Mouse (Mus musculus) cerebellum, postnatal 4 days (tissue): ENCODE data around the gene Rock2.
"Not testable (repeated sequence)": the region's sequence is repeated elsewhere in the genome, so short reads cannot be mapped to it uniquely, and the experiment has no call there.

ENCODE experiments used
- DNase-seq, 2 experiments: peaks; one replicate each; pipeline ENCODE4 v3.0.0; 2022; ENCODE audit warnings: low spot score in 2 of 2, mixed read lengths in 1 of 2

Gene Rock2

GRCm38 (mm10) chr12:16999739-17000497 lies 105.2 kb downstream of the Rock2 start, which contains the start of gene Pqlc3:
TSS of gene Pqlc3 (minus strand) at chr12:17000408.
- peak in 1 of 2 experiments; percentile 49 for DNase-seq

- no peak for DNase-seq
Measured at GRCm38 (mm10) chr12:17000628-17001027, 105.9 kb downstream of the Rock2 start.

GRCm38 (mm10) chr12:17001211-17001610 lies 106.5 kb downstream of the Rock2 start:
- DNase-seq = no peak

GRCm38 (mm10) chr12:17009466-17009865 lies 114.8 kb downstream of the Rock2 start:
- no peak for DNase-seq

GRCm38 (mm10) chr12:17011100-17011870 lies 116.6 kb downstream of the Rock2 start, which contains the start of gene 2410004P03Rik:
TSS of gene 2410004P03Rik (minus strand) at chr12:17011727.
- DNase-seq = peak; percentile 59 to 81

- no peak for DNase-seq
Measured at GRCm38 (mm10) chr12:17012067-17012899, 117.6 kb downstream of the Rock2 start.

GRCm38 (mm10) chr12:17015711-17016110 lies 121.0 kb downstream of the Rock2 start:
- DNase-seq = no peak

GRCm38 (mm10) chr12:17018468-17018867 lies 123.8 kb downstream of the Rock2 start:
- DNase-seq = peak; percentile 47 to 66

- DNase-seq = not testable (repeated sequence)
Measured at GRCm38 (mm10) chr12:17021125-17021524, 126.4 kb downstream of the Rock2 start.

- no peak for DNase-seq
Measured at GRCm38 (mm10) chr12:17022145-17022544, 127.5 kb downstream of the Rock2 start.

- DNase-seq = no peak
Measured at GRCm38 (mm10) chr12:17024554-17025110, 129.9 kb downstream of the Rock2 start.

- DNase-seq = peak; percentile 63 to 80
Measured at GRCm38 (mm10) chr12:17032694-17033463, 138.2 kb downstream of the Rock2 start.

- DNase-seq = no peak
Measured at GRCm38 (mm10) chr12:17033464-17033841, 138.8 kb downstream of the Rock2 start.

- DNase-seq = no peak
Measured at GRCm38 (mm10) chr12:17034671-17035070, 140.0 kb downstream of the Rock2 start.

- no peak for DNase-seq
Measured at GRCm38 (mm10) chr12:17035128-17035527, 140.4 kb downstream of the Rock2 start.

- no peak for DNase-seq
Measured at GRCm38 (mm10) chr12:17036532-17036931, 141.8 kb downstream of the Rock2 start.

GRCm38 (mm10) chr12:17037053-17037610 lies 142.4 kb downstream of the Rock2 start:
- no peak for DNase-seq
